Mouse (Mus musculus): ENCODE measurements around the gene Rabgap1l. TPM values are rescaled to one million over a fixed set of nuclear protein-coding genes. Genes with fewer than 3 reads are reported as not detected.

The Rabgap1l gene
- polyA plus RNA-seq, 1 experiment from 2014 or later: 16.7 TPM

GRCm38 (mm10) chr1:160755359-160755758 is 37.7 kb downstream of the Rabgap1l start:
- Histone ChIP-seq H3K4me3 (ENCODE audit: low read length) (no peak overlapping the region), H3K27ac (ENCODE audit: low read length) (no peak overlapping the region), H3K27me3 (replicated peaks; ENCODE audit: control insufficient read depth, insufficient read depth, low read length) (no peaks in the 10 kb centered on the region), H3K4me1 (ENCODE audit: control insufficient read depth, insufficient read depth, low read length) (peaks cover 3% of the 10 kb centered on the region; the same call in 1 of the 2 replicates), H3K36me3 (ENCODE audit: control insufficient read depth, insufficient read depth, low read length) (no peaks in the 10 kb centered on the region), H3K9ac (ENCODE audit: low read depth, low read length) (no peak overlapping the region), H3K9me3 (ENCODE audit: control insufficient read depth, low read length) (no peaks in the 10 kb centered on the region), H3K4me2 (ENCODE audit: low read depth, low read length) (no peak overlapping the region)
- ATAC-seq: no peak

GRCm38 (mm10) chr1:160750629-160751028 is 42.4 kb downstream of the Rabgap1l start:
- H3K9ac ChIP-seq (ENCODE audit: low read depth, low read length): no peak overlapping the region
- no peak overlapping the region for H3K4me2 ChIP-seq (ENCODE audit: low read depth, low read length)
- no peaks in the 10 kb centered on the region for H3K27me3 ChIP-seq (replicated peaks; ENCODE audit: control insufficient read depth, insufficient read depth, low read length)
- H3K4me1 ChIP-seq (ENCODE audit: control insufficient read depth, insufficient read depth, low read length): peaks cover 3% of the 10 kb centered on the region; the same call in 1 of the 2 replicates
- ATAC-seq: peak; percentile 44
- 67% methylated on average over 2 of the region's 2 CpGs for WGBS
- no peaks in the 10 kb centered on the region for H3K9me3 ChIP-seq (ENCODE audit: control insufficient read depth, low read length)
- H3K27ac ChIP-seq (ENCODE audit: low read length): no peak overlapping the region
- no peaks in the 10 kb centered on the region for H3K36me3 ChIP-seq (ENCODE audit: control insufficient read depth, insufficient read depth, low read length)
- no peak overlapping the region for H3K4me3 ChIP-seq (ENCODE audit: low read length)

GRCm38 (mm10) chr1:160746786-160747185 is 46.2 kb downstream of the Rabgap1l start:
- ATAC-seq: no peak
- Histone ChIP-seq H3K36me3 (ENCODE audit: control insufficient read depth, insufficient read depth, low read length) (no peaks in the 10 kb centered on the region), H3K9ac (ENCODE audit: low read depth, low read length) (no peak overlapping the region), H3K27ac (ENCODE audit: low read length) (no peak overlapping the region), H3K27me3 (replicated peaks; ENCODE audit: control insufficient read depth, insufficient read depth, low read length) (no peaks in the 10 kb centered on the region), H3K4me3 (ENCODE audit: low read length) (no peak overlapping the region), H3K9me3 (ENCODE audit: control insufficient read depth, low read length) (no peaks in the 10 kb centered on the region), H3K4me1 (ENCODE audit: control insufficient read depth, insufficient read depth, low read length) (peaks cover 3% of the 10 kb centered on the region; the same call in 1 of the 2 replicates), H3K4me2 (ENCODE audit: low read depth, low read length) (no peak overlapping the region)
- WGBS: 34% methylated on average over 7 of the region's 7 CpGs

GRCm38 (mm10) chr1:160745238-160745930 is 47.6 kb downstream of the Rabgap1l start:
- no peaks in the 10 kb centered on the region for H3K4me1 ChIP-seq (ENCODE audit: control insufficient read depth, insufficient read depth, low read length)
- no peak overlapping the region for H3K4me3 ChIP-seq (ENCODE audit: low read length)
- WGBS: 84% methylated on average over 7 of the region's 7 CpGs
- no peak for ATAC-seq
- no peaks in the 10 kb centered on the region for H3K27me3 ChIP-seq (replicated peaks; ENCODE audit: control insufficient read depth, insufficient read depth, low read length)
- H3K9ac ChIP-seq (ENCODE audit: low read depth, low read length): no peak overlapping the region
- no peaks in the 10 kb centered on the region for H3K9me3 ChIP-seq (ENCODE audit: control insufficient read depth, low read length)
- H3K4me2 ChIP-seq (ENCODE audit: low read depth, low read length): no peak overlapping the region
- no peaks in the 10 kb centered on the region for H3K36me3 ChIP-seq (ENCODE audit: control insufficient read depth, insufficient read depth, low read length)
- no peak overlapping the region for H3K27ac ChIP-seq (ENCODE audit: low read length)

- H3K36me3 ChIP-seq (ENCODE audit: control insufficient read depth, insufficient read depth, low read length): no peaks in the 10 kb centered on the region
- no peak overlapping the region for H3K27ac ChIP-seq (ENCODE audit: low read length)
- H3K4me1 ChIP-seq (ENCODE audit: control insufficient read depth, insufficient read depth, low read length): no peaks in the 10 kb centered on the region
- ATAC-seq: no peak
- 52% methylated on average over 3 of the region's 3 CpGs for WGBS
- H3K4me3 ChIP-seq (ENCODE audit: low read length): no peak overlapping the region
- H3K4me2 ChIP-seq (ENCODE audit: low read depth, low read length): no peak overlapping the region
- H3K9ac ChIP-seq (ENCODE audit: low read depth, low read length): no peak overlapping the region
- H3K9me3 ChIP-seq (ENCODE audit: control insufficient read depth, low read length): no peaks in the 10 kb centered on the region
- H3K27me3 ChIP-seq (replicated peaks; ENCODE audit: control insufficient read depth, insufficient read depth, low read length): no peaks in the 10 kb centered on the region
Observed at GRCm38 (mm10) chr1:160744009-160744408, 49.0 kb downstream of the Rabgap1l start.

- no peaks in the 10 kb centered on the region for H3K4me1 ChIP-seq (ENCODE audit: control insufficient read depth, insufficient read depth, low read length)
- 5% methylated on average over 2 of the region's 2 CpGs for WGBS
- H3K36me3 ChIP-seq (ENCODE audit: control insufficient read depth, insufficient read depth, low read length): no peaks in the 10 kb centered on the region
- no peaks in the 10 kb centered on the region for H3K9me3 ChIP-seq (ENCODE audit: control insufficient read depth, low read length)
- no peak overlapping the region for H3K9ac ChIP-seq (ENCODE audit: low read depth, low read length)
- H3K4me2 ChIP-seq (ENCODE audit: low read depth, low read length): no peak overlapping the region
- no peak overlapping the region for H3K27ac ChIP-seq (ENCODE audit: low read length)
- no peak for ATAC-seq
- H3K27me3 ChIP-seq (replicated peaks; ENCODE audit: control insufficient read depth, insufficient read depth, low read length): no peaks in the 10 kb centered on the region
- H3K4me3 ChIP-seq (ENCODE audit: low read length): no peak overlapping the region
Observed at GRCm38 (mm10) chr1:160743229-160743628, 49.8 kb downstream of the Rabgap1l start.

GRCm38 (mm10) chr1:160740650-160741049 is 52.4 kb downstream of the Rabgap1l start:
- H3K4me1 ChIP-seq (ENCODE audit: control insufficient read depth, insufficient read depth, low read length): no peaks in the 10 kb centered on the region
- H3K27me3 ChIP-seq (replicated peaks; ENCODE audit: control insufficient read depth, insufficient read depth, low read length): no peaks in the 10 kb centered on the region
- no peak overlapping the region for H3K4me3 ChIP-seq (ENCODE audit: low read length)
- H3K36me3 ChIP-seq (ENCODE audit: control insufficient read depth, insufficient read depth, low read length): no peaks in the 10 kb centered on the region
- H3K9ac ChIP-seq (ENCODE audit: low read depth, low read length): no peak overlapping the region
- no peak for ATAC-seq
- 76% methylated on average over 2 of the region's 2 CpGs for WGBS
- H3K27ac ChIP-seq (ENCODE audit: low read length): no peak overlapping the region
- no peaks in the 10 kb centered on the region for H3K9me3 ChIP-seq (ENCODE audit: control insufficient read depth, low read length)
- H3K4me2 ChIP-seq (ENCODE audit: low read depth, low read length): no peak overlapping the region

GRCm38 (mm10) chr1:160734743-160735142 is 58.3 kb downstream of the Rabgap1l start:
- no peaks in the 10 kb centered on the region for H3K27me3 ChIP-seq (replicated peaks; ENCODE audit: control insufficient read depth, insufficient read depth, low read length)
- no peak overlapping the region for H3K4me3 ChIP-seq (ENCODE audit: low read length)
- no peaks in the 10 kb centered on the region for H3K9me3 ChIP-seq (ENCODE audit: control insufficient read depth, low read length)
- no peaks in the 10 kb centered on the region for H3K36me3 ChIP-seq (ENCODE audit: control insufficient read depth, insufficient read depth, low read length)
- ATAC-seq: no peak
- H3K4me2 ChIP-seq (ENCODE audit: low read depth, low read length): no peak overlapping the region
- H3K4me1 ChIP-seq (ENCODE audit: control insufficient read depth, insufficient read depth, low read length): no peaks in the 10 kb centered on the region
- WGBS: 82% methylated on average over 2 of the region's 2 CpGs
- H3K27ac ChIP-seq (ENCODE audit: low read length): no peak overlapping the region
- no peak overlapping the region for H3K9ac ChIP-seq (ENCODE audit: low read depth, low read length)

GRCm38 (mm10) chr1:160729944-160730343 is 63.1 kb downstream of the Rabgap1l start:
- Histone ChIP-seq H3K4me2 (ENCODE audit: low read depth, low read length) (no peak overlapping the region), H3K27me3 (replicated peaks; ENCODE audit: control insufficient read depth, insufficient read depth, low read length) (no peaks in the 10 kb centered on the region), H3K4me1 (ENCODE audit: control insufficient read depth, insufficient read depth, low read length) (no peaks in the 10 kb centered on the region), H3K9ac (ENCODE audit: low read depth, low read length) (no peak overlapping the region), H3K4me3 (ENCODE audit: low read length) (no peak overlapping the region), H3K9me3 (ENCODE audit: control insufficient read depth, low read length) (no peaks in the 10 kb centered on the region), H3K36me3 (ENCODE audit: control insufficient read depth, insufficient read depth, low read length) (no peaks in the 10 kb centered on the region), H3K27ac (ENCODE audit: low read length) (no peak overlapping the region)
- no peak for ATAC-seq
- WGBS: 80% methylated on average over 4 of the region's 4 CpGs

GRCm38 (mm10) chr1:160717742-160718141 is 75.3 kb downstream of the Rabgap1l start:
- H3K4me1 ChIP-seq (ENCODE audit: control insufficient read depth, insufficient read depth, low read length): no peaks in the 10 kb centered on the region
- ATAC-seq: no peak
- no peaks in the 10 kb centered on the region for H3K9me3 ChIP-seq (ENCODE audit: control insufficient read depth, low read length)
- H3K9ac ChIP-seq (ENCODE audit: low read depth, low read length): no peak overlapping the region
- 13% methylated on average over 3 of the region's 3 CpGs for WGBS
- H3K4me3 ChIP-seq (ENCODE audit: low read length): no peak overlapping the region
- H3K36me3 ChIP-seq (ENCODE audit: control insufficient read depth, insufficient read depth, low read length): no peaks in the 10 kb centered on the region
- H3K27ac ChIP-seq (ENCODE audit: low read length): no peak overlapping the region
- no peaks in the 10 kb centered on the region for H3K27me3 ChIP-seq (replicated peaks; ENCODE audit: control insufficient read depth, insufficient read depth, low read length)
- no peak overlapping the region for H3K4me2 ChIP-seq (ENCODE audit: low read depth, low read length)
